Mouse (Mus musculus) G1E-ER4 (cell line): ENCODE data around the gene Gm42906. TPM values are rescaled to one million over a fixed set of nuclear protein-coding genes. Genes with fewer than 3 reads are reported as not detected.

ENCODE experiments used
- GATA1 ChIP-seq: IDR thresholded peaks from one replicate; pipeline ENCODE4 v1.8.0; 2012; ENCODE audit warnings: low read length, inconsistent platforms
- polyA plus RNA-seq: library from polyadenylated mRNA; stranded (reverse); fragments of >175 nt; gene quantifications from 2 replicates; pipeline ENCODE4 v1.2.3, GENCODE M21; 2012

Gene Gm42906
- polyA plus RNA-seq, 1 experiment = not detected

DNA sequence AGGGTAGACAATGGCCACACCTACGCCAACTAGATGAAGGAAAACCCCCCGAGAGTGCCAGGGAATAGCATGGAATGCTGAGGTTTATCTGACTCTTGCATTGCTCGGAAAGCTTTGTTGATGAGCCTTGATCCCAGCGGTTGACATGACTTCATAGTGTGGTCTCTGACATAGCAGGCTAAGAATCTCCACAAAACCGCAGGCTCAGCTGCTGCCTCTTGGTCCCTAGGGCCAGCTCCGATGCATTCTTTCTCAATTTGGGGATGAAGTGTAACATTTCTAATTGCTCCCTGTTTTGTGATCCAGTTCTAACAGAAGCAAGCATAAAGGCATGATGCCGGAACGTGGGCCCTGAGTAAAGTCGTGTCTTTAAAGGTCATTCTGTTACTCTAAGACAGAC, 315.2 kb downstream of the Gm42906 start:
- no peak for TF ChIP-seq GATA1

DNA sequence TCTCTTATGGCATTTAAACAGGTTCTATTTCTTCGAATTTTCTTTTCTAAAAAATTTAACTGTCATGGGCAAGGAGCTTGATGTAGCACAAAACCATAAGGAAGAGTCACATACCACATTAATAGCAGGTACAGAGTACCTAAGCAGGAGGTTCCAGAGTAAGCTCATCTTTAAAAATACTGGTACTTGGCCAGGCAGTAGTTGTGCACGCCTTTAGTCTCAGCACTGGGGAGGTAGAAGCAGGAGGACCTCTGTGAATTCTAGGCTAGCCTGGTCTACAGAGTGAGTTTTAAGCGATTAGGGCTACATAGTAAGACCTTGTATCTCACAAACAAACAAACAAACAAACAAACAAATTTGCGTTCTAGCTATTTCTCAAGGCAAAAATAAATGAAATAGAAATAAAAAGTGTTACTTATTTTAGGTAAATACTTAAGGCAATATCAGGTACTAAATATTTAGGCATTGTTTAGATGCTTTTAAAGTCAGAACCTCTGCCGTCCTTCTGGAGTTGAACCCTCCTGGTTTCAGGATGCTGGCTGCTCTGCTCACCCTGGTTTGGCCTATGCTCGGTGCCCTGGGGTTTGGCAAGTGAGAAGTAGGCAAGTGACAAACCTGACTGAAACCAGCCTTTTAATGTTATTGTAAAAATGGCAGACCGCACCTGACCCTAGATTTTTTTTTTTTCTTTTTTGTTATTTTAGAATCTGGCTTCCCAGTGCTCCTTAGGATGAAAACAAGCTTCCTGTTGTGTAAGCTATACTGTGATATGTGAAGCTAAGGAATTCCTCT, 316.7 kb downstream of the Gm42906 start:
- TF ChIP-seq GATA1 = no peak

GRCm38 (mm10) chr5:151110461-151110908, 317.5 kb downstream of the Gm42906 start:
- TF ChIP-seq GATA1 = no peak

DNA sequence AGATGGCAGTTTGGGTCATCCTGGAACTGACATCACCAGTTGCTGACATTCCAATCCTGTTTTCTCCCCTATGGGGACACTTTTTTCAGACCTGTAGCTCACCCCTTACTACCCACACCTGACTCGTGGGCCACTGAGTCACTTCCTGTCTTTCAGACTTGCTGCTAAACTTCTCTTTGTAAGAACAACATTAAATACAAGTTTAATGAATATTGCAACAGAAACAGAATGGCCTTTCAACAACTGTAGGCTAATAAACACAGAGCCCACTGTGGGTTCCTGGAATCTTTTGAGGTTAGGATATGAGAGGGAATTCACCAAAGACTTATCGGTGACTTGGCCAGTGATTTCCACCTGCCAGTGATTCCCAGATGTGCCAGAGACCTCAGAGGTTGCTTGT, 318.1 kb downstream of the Gm42906 start:
- TF ChIP-seq GATA1 = no peak

DNA sequence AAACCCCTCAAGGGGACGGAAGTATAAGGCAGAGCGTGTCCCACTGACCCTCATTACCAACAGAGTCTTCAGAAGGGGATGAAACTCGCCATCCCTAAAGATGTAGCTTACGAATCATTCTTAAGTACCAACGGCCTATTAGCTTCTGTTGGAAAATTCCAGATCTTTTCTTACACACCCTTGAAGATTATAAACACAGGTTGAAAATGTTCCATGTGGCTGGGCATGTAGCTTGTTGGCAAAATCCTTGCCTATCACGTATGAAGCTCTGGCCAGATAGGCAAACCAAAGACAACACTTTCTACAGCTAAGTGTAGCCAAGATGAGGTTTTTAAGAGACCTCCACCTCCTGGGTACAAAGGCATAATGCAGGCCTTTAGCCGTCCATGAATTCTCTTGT, 319.0 kb downstream of the Gm42906 start:
- no peak for TF ChIP-seq GATA1

DNA sequence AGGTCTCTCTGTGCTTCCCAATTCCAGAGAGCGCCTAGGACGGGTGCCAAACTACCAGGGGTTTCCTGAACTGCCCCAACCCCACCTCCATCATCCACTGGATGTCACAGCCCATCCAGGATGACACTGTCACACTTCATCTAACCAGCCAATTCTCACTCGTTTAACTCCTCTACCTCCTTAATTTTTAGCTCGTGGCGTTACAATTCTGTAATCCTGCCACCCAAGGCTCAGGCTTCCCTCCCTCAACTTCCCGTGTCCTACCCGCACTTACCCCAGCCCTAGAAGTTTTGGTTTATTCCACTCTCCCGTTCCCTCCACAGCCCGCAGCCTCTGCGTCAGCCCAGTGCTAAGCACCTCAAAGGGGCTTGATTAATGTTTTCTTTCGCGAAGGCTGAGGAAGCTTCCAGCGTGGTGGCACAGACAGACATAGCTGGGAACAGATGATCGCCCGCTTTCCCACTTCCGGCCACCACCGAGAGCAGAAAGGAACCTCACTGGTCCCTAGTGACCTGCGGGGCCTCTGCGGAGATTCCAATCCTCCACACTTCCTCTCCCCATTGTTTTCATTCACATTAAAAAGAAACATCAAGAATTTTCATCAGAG, 319.6 kb downstream of the Gm42906 start:
- no peak for TF ChIP-seq GATA1

DNA sequence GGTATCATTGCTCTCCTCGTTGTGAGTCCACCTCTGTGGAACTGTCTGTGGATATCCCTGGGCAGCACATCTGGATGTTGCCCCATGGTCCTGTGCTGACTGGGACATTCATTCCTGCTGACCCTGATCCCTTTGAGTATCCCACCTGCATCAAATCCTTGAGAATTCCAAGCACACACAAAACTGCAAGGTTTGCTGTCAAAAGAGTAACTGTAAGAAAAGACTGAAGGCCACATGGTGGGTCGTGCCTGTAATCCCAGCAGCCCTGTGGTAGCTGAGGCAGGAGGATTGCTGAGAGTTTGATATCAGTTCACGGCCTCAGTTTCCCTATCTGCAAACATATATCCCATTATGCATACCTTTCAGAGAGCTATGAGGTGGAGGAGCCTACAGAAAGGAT, 321.1 kb downstream of the Gm42906 start:
- no peak for TF ChIP-seq GATA1

DNA sequence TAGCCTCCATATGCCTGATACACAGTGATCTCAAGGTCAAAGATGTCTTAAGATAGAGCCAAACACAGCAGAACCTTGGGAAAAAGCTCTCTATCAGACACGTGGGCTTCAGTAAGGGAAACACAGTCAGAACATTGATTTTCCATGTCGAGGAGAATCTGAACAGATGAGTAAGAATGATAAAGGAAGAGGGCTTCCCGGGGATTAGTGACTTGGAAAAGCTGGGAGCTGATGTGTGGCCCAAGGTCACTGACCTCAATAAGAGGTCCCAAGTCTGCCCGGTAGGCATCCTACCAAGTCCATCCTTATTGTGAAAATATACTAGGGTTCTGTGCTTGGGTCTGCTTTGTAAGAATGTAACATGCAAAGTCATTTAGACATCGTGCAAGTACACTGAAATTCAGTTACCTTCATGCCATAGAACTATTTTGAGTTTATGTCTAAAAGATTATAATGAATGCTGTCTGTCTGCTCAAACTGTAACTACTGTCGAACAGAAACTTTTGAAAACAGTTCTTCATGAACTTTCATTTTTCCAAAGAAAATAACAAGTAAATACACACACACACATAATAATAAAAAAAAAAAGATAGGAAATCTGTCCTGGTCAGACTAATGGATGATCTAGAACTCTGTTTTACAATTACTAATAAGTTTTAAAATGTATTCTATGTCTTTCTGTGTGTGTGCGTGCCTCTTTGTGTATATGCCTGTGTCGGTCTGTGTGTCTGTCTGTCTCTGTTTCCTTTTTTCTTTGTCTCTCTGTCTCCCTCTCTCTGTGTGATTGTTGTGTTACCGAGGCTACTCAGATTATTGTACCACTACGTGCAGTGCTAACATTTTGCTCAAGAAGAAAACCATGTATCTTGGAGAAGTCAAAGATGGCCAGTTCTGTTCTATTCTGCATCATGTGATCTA, 322.6 kb downstream of the Gm42906 start:
- no peak for TF ChIP-seq GATA1

DNA sequence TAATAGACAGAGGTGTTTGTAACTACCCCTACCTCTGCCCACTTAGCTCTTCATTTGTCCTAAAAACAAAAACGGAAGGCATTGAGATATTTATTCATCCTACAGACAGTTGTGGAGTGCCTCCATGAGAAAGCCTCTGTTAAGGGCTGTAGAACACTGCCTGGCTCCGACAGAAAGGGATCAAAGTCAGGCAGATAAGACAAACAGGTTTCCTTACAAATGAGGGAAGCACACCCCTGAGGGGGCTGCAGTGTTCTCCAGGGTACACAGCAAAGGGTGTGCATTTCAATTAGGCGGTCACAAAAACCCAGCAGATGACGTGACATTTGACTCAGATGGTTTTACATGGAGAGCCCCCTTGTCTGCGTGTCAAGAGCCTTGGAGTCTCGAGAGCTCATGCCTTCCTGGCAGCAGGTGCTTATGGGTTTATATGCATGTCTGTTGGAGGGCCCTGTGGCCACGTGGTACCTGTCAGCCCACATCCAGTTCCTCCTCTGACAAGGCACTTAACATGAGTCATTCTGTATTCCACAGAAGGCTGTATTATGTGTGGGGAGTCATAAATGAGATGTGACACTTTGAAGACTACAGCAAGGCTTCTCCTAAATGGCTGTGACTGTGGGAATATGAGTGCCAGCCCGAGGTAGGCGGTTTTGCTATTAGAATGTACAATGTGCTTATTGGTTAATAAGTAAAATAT, 323.5 kb downstream of the Gm42906 start:
- TF ChIP-seq GATA1 = no peak

DNA sequence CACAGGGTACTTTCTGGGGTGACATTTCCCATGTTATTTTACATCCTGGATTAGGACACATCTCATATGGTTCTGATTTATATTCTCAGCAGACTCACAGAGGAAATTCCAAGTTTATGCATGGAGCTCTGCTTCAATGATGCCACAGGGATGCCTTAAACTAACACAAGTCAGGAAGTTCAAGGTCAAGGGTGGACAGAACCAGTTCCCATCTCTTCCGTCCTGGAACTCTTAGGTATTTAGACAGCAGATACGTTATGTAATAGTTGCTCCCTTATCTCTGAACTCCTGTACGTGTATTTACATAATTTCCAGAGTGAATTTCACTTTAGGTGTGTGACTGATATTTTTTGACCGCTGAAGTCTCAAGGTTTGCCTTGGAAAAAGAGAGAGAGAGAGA, 324.7 kb downstream of the Gm42906 start:
- no peak for TF ChIP-seq GATA1

DNA sequence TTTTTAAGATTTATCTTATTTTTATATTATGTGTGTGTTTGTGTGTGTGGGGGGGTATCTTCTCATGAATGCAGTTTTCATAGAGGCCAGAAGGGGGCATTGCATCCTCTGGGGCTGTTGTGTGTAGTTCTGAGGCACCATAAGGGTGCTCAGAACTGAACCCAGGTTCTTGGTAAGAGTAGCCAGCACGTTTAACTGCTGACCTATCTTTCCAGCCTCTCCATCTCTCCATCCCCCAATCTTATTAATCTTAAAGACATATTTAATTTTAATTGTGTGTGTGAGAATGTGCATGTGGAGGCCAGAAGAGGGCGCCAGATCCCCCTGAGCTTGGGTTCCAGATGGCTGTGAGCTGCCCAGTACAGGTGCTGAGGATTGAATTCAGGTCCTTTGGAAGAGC, 325.7 kb downstream of the Gm42906 start:
- no peak for TF ChIP-seq GATA1

GRCm38 (mm10) chr5:151096012-151096411, 332.0 kb downstream of the Gm42906 start:
- no peak for TF ChIP-seq GATA1

- TF ChIP-seq GATA1 = no peak
These were observed 334.9 kb downstream of the Gm42906 start for GRCm38 (mm10) chr5:151092886-151093665.

- no peak for TF ChIP-seq GATA1
These were observed 337.0 kb downstream of the Gm42906 start for GRCm38 (mm10) chr5:151090996-151091395.

- no peak for TF ChIP-seq GATA1
These were observed 338.8 kb downstream of the Gm42906 start for GRCm38 (mm10) chr5:151089201-151089600.
